Mouse (Mus musculus): ENCODE results near the gene Sptbn4. TPM values are rescaled to one million over a fixed set of nuclear protein-coding genes. Genes with fewer than 3 reads are reported as not detected.
A peak's percentile ranks its signal among the peaks of the same experiment; 100 is the strongest.

Sptbn4 gene
- polyA plus RNA-seq, 1 experiment, result 0.09 TPM

DNA sequence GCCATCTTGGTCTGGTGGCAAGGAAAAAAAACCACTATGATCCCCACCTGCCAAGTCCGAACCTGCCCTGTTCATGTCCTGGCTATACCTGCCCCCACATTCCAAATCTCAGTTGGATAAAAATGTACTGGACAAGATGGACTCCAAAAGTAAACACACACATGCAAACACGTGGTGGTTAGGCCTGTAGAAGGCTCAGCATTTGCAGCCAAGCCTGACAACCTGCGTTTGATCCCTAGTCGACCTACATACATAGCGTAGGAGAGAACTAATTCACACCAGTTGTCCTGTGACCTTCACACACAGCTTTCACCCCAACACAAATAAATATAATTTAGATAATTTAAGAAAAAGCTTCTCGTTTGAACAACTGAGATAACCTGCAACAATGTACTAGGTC lies 86.7 kb downstream of the Sptbn4 start:
- WGBS, result 48% methylated on average over 6 of the region's 6 CpGs
- H3K4me3 ChIP-seq (ENCODE audit: insufficient read depth, low read depth, low read length), result no peak overlapping the region
- no peak for DNase-seq

DNA sequence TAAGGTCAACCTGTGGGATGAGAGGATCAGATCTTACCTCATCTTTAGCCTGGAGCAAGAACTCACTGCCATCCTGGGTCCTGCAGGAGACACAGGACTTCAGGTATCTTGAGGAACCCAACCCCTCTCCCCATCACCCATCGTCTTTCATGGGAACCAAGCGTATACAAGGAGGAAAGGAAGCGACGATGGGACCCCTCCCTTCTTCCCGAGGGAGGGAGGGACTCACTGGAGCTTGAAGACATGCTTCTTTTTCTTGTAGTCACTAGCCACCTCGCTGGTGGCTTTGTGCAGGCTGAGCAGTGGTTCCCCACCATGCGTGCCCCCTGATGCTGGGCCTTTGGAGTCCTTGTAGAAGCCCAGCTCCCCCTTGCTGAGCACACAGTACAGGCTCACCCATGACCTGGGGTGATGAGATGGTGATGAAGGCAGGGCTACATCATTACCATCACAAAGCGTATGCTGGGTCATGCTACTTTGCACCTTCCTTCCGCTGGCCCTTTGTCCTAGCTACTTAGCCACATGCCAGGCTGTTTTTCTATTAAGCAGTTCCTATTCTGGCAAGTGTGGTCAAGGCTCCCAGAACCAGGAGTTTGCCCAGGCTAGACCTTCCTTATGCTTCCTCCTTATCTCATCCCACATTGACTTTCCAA lies 87.7 kb downstream of the Sptbn4 start:
- H3K36me3 ChIP-seq (ENCODE audit: control insufficient read depth, insufficient read depth, low read length), result no peaks in the 10 kb centered on the region
- H3K4me1 ChIP-seq (ENCODE audit: control insufficient read depth, insufficient read depth, low read length), result no peaks in the 10 kb centered on the region; the same call in 1 of the 2 replicates
- H3K4me3 ChIP-seq (ENCODE audit: insufficient read depth, low read depth, low read length), result no peak overlapping the region
- H3K27ac ChIP-seq (ENCODE audit: insufficient read depth, low read depth, low read length), result no peak overlapping the region
- 78% methylated on average over 9 of the region's 9 CpGs for WGBS
- TF ChIP-seq POLR2A (IDR thresholded peaks at IDR 0.05; ENCODE audit: low read depth, low read length), result no peak
- no peak for TF ChIP-seq CTCF (conservative IDR thresholded peaks at IDR 0.05; ENCODE audit: insufficient read depth, insufficient read length, low read depth, low read length)
- no peaks in the 10 kb centered on the region; the same call in 1 of the 2 replicates for H3K27me3 ChIP-seq (replicated peaks; ENCODE audit: control insufficient read depth, insufficient read depth, low read length)
- no peak for DNase-seq

More for the DNA sequence above, 86.7 kb downstream of the Sptbn4 start:
- H3K4me1 ChIP-seq (ENCODE audit: control insufficient read depth, insufficient read depth, low read length), result no peaks in the 10 kb centered on the region; the same call in 1 of the 2 replicates
- H3K27me3 ChIP-seq (replicated peaks; ENCODE audit: control insufficient read depth, insufficient read depth, low read length), result no peaks in the 10 kb centered on the region; the same call in 1 of the 2 replicates
- no peak overlapping the region for H3K27ac ChIP-seq (ENCODE audit: insufficient read depth, low read depth, low read length)
- no peak for TF ChIP-seq CTCF (conservative IDR thresholded peaks at IDR 0.05; ENCODE audit: insufficient read depth, insufficient read length, low read depth, low read length)
- TF ChIP-seq POLR2A (IDR thresholded peaks at IDR 0.05; ENCODE audit: low read depth, low read length), result no peak
- H3K36me3 ChIP-seq (ENCODE audit: control insufficient read depth, insufficient read depth, low read length), result no peaks in the 10 kb centered on the region

- H3K4me1 ChIP-seq (ENCODE audit: control insufficient read depth, insufficient read depth, low read length), result no peaks in the 10 kb centered on the region; the same call in 1 of the 2 replicates
- no peak for TF ChIP-seq CTCF (conservative IDR thresholded peaks at IDR 0.05; ENCODE audit: insufficient read depth, insufficient read length, low read depth, low read length)
- TF ChIP-seq POLR2A (IDR thresholded peaks at IDR 0.05; ENCODE audit: low read depth, low read length), result no peak
- H3K27me3 ChIP-seq (replicated peaks; ENCODE audit: control insufficient read depth, insufficient read depth, low read length), result no peaks in the 10 kb centered on the region; the same call in 1 of the 2 replicates
- H3K27ac ChIP-seq (ENCODE audit: insufficient read depth, low read depth, low read length), result no peak overlapping the region
- WGBS, result 58% methylated on average over 2 of the region's 2 CpGs
- H3K4me3 ChIP-seq (ENCODE audit: insufficient read depth, low read depth, low read length), result no peak overlapping the region
- H3K36me3 ChIP-seq (ENCODE audit: control insufficient read depth, insufficient read depth, low read length), result no peaks in the 10 kb centered on the region
- DNase-seq, result no peak
Observed at GRCm38 (mm10) chr7:27359162-27359561, 88.3 kb downstream of the Sptbn4 start.

GRCm38 (mm10) chr7:27357595-27357978 lies 89.9 kb downstream of the Sptbn4 start:
- no peak overlapping the region for H3K4me3 ChIP-seq (ENCODE audit: insufficient read depth, low read depth, low read length)
- TF ChIP-seq CTCF (conservative IDR thresholded peaks at IDR 0.05; ENCODE audit: insufficient read depth, insufficient read length, low read depth, low read length) (no peak), POLR2A (IDR thresholded peaks at IDR 0.05; ENCODE audit: low read depth, low read length) (no peak)
- H3K4me1 ChIP-seq (ENCODE audit: control insufficient read depth, insufficient read depth, low read length), result no peaks in the 10 kb centered on the region; the same call in 1 of the 2 replicates
- peak overlapping the region; percentile 47; the same call in 1 of the 2 replicates for H3K27ac ChIP-seq (ENCODE audit: insufficient read depth, low read depth, low read length)
- H3K36me3 ChIP-seq (ENCODE audit: control insufficient read depth, insufficient read depth, low read length), result no peaks in the 10 kb centered on the region
- no peak for DNase-seq
- H3K27me3 ChIP-seq (replicated peaks; ENCODE audit: control insufficient read depth, insufficient read depth, low read length), result no peaks in the 10 kb centered on the region
- WGBS, result 29% methylated on average over 3 of the region's 3 CpGs

DNA sequence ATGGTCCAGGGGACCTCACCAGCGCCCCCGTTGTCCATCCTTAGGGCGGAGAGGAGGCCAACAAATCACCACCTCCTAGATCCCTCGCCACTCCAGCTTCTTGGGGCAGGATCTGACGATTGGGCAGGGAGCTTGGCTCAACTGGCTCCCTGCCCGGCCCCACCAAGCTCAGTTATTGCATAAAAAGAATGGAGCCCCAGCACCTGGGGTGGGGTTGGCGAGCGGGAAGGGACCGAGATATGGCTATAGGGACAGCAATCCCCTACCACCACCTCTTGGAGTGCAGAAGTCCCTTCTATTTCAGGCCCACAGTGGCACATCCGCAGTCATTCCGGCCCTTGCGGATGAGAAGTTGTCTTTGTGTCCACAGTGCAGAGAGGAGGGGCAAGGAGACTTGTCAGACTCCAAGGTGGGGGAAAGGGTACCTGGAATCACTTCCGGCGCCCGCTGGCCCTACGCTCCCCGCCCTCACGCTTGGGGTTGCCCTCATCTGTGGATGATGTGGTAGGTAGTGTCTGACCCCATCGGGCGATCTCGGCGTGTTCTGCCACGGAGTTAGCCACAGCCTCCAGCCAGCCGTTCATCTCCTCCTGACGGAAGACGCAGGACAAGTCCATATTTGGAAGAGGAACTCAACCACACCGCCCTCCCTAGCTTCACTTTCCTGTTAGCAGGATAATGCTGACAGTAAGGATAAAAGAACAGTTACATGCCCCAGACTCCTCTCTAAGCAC lies 90.5 kb downstream of the Sptbn4 start, which contains the start of gene Gm20479:
Gene Gm20479 (minus strand): TSS at position 559 of the 734 bp plus-strand sequence.
- H3K4me3 ChIP-seq (ENCODE audit: insufficient read depth, low read depth, low read length), result peak within 1 kb of the TSS; percentile 86
- H3K27me3 ChIP-seq (replicated peaks; ENCODE audit: control insufficient read depth, insufficient read depth, low read length), result no peaks in the 10 kb centered on the region
- H3K36me3 ChIP-seq (ENCODE audit: control insufficient read depth, insufficient read depth, low read length), result no peaks in the 10 kb centered on the region
- no peaks in the 10 kb centered on the region; the same call in 1 of the 2 replicates for H3K4me1 ChIP-seq (ENCODE audit: control insufficient read depth, insufficient read depth, low read length)
- peak; percentile 54 for DNase-seq
- 8% methylated on average over 27 of the region's 27 CpGs for WGBS
- TF ChIP-seq CTCF (conservative IDR thresholded peaks at IDR 0.05; ENCODE audit: insufficient read depth, insufficient read length, low read depth, low read length), result no peak
- peak within 1 kb of the TSS; percentile 47 for H3K27ac ChIP-seq (ENCODE audit: insufficient read depth, low read depth, low read length)

- TF ChIP-seq POLR2A (IDR thresholded peaks at IDR 0.05; ENCODE audit: low read depth, low read length), result no peak
- no peak for TF ChIP-seq CTCF (conservative IDR thresholded peaks at IDR 0.05; ENCODE audit: insufficient read depth, insufficient read length, low read depth, low read length)
- peak overlapping the region; percentile 11; the same call in 1 of the 2 replicates for H3K27ac ChIP-seq (ENCODE audit: insufficient read depth, low read depth, low read length)
- under 1% methylated on average over 16 of the region's 16 CpGs for WGBS
- no peaks in the 10 kb centered on the region for H3K27me3 ChIP-seq (replicated peaks; ENCODE audit: control insufficient read depth, insufficient read depth, low read length)
- H3K36me3 ChIP-seq (ENCODE audit: control insufficient read depth, insufficient read depth, low read length), result no peaks in the 10 kb centered on the region
- no peaks in the 10 kb centered on the region; the same call in 1 of the 2 replicates for H3K4me1 ChIP-seq (ENCODE audit: control insufficient read depth, insufficient read depth, low read length)
- DNase-seq, result peak; percentile 52
- peak overlapping the region; percentile 86 for H3K4me3 ChIP-seq (ENCODE audit: insufficient read depth, low read depth, low read length)
Observed at GRCm38 (mm10) chr7:27356248-27356647, 91.2 kb downstream of the Sptbn4 start.

DNA sequence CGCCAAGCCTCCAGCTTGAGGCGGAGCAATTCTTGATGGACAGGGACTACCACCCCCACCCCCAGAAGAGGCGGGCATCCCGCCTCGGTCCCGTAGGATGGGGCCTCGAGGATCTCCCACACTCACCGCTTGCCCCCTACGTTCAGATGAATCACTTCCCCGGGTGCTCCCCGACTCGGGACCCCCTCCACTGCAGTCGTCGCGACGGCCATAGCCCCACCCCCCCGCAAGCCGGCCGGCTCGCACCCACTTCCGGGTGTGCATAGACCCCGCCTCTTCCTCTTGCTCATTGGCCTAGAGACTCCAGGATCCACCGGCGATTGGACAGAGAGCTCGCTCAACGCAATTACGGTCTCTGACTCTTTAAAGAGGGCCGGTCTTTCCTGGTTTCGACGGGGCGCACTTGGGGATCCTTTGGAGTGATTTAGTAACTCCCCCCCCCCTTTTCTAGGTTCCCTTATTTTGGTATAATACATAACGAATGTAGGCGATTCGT lies 91.7 kb downstream of the Sptbn4 start, which contains the start of gene Shkbp1:
Gene Shkbp1 (minus strand): TSS at position 275 of the 496 bp plus-strand sequence.
- no peaks in the 10 kb centered on the region for H3K36me3 ChIP-seq (ENCODE audit: control insufficient read depth, insufficient read depth, low read length)
- H3K27ac ChIP-seq (ENCODE audit: insufficient read depth, low read depth, low read length), result peak within 1 kb of the TSS; percentile 47
- WGBS, result under 1% methylated on average over 34 of the region's 34 CpGs
- TF ChIP-seq POLR2A (IDR thresholded peaks at IDR 0.05; ENCODE audit: low read depth, low read length), result no peak
- TF ChIP-seq CTCF (conservative IDR thresholded peaks at IDR 0.05; ENCODE audit: insufficient read depth, insufficient read length, low read depth, low read length), result no peak
- no peaks in the 10 kb centered on the region for H3K27me3 ChIP-seq (replicated peaks; ENCODE audit: control insufficient read depth, insufficient read depth, low read length)
- no peaks in the 10 kb centered on the region; the same call in 1 of the 2 replicates for H3K4me1 ChIP-seq (ENCODE audit: control insufficient read depth, insufficient read depth, low read length)
- peak; percentile 96 for DNase-seq
- peak within 1 kb of the TSS; percentile 86 for H3K4me3 ChIP-seq (ENCODE audit: insufficient read depth, low read depth, low read length)
